21 mouse cellular contexts compared by ENCODE assay signal in genomic region chr17:90624591-90625266, GRCm38 (mm10).
A peak's percentile ranks its signal among the peaks of the same experiment; 100 is the strongest.
DNase-seq lines count a peak whose midpoint lies in the region; ATAC-seq lines count a peak whose summit lies in the region.
"Had no signal": no experiment of that assay in that cellular context is flagged by ENCODE, and none has a peak within 500 bp of the region (broad histone marks: within the 10 kb centered on the region; RNA-seq: fewer than 3 reads in every experiment).

No protein-coding gene starts in this region.

- 0 out of 2 replicates have a peak, but pooled peaks cover 2% of the 10 kb centered on the region for H3K4me1 ChIP-seq in midbrain, embryonic 12.5 days
- H3K4me1 ChIP-seq in midbrain, embryonic 15.5 days, result no peaks in the 10 kb centered on the region
- H3K4me1 ChIP-seq in forebrain, embryonic 16.5 days (replicated peaks; ENCODE audit: control insufficient read depth, insufficient read depth, low read length), result peaks cover 9% of the 10 kb centered on the region
- H3K4me1 ChIP-seq: kidney, embryonic 15.5 days; limb, embryonic 13.5 days; liver, embryonic 13.5 days had no signal

- WGBS in midbrain, embryonic 12.5 days, result 19% methylated on average over 1 of the region's 1 CpGs
- WGBS in midbrain, embryonic 15.5 days, result 10% methylated on average over 1 of the region's 1 CpGs
- 6% methylated on average over 1 of the region's 1 CpGs for WGBS in forebrain, embryonic 16.5 days

- H3K9ac ChIP-seq in midbrain, embryonic 12.5 days (replicated peaks), result no peak overlapping the region
- no peak overlapping the region for H3K9ac ChIP-seq in midbrain, embryonic 15.5 days
- H3K9ac ChIP-seq in forebrain, embryonic 16.5 days (replicated peaks; ENCODE audit: low read depth, low read length), result no peak overlapping the region
- H3K9ac ChIP-seq: kidney, embryonic 15.5 days; limb, embryonic 13.5 days; liver, embryonic 13.5 days; lung, embryonic 14.5 days; neural tube, embryonic 15.5 days had no signal

- H3K4me2 ChIP-seq in midbrain, embryonic 12.5 days (replicated peaks), result no peak overlapping the region
- H3K4me2 ChIP-seq in midbrain, embryonic 15.5 days, result no peak overlapping the region
- H3K4me2 ChIP-seq in forebrain, embryonic 16.5 days (ENCODE audit: low read length), result no peak overlapping the region
- H3K4me2 ChIP-seq: kidney, embryonic 15.5 days; limb, embryonic 13.5 days; liver, embryonic 13.5 days; lung, embryonic 14.5 days; neural tube, embryonic 15.5 days had no signal

- DNase-seq in adrenal gland, postnatal 14 days, result peak; percentile 6
- DNase-seq in adrenal gland, adult 18-20 months (ENCODE audit: low spot score in 2 of 2), result no peak
- DNase-seq in thymus, postnatal 14 days, result no peak
- no peak for DNase-seq in testis, postnatal 14 days (ENCODE audit: low spot score)
- no peak for DNase-seq in left cerebral cortex, adult 8-10 months (ENCODE audit: low spot score in 2 of 2)
- DNase-seq: cerebellum, adult 9-10 months; gastrocnemius, postnatal 14 days; heart, adult 18-20 months; heart, postnatal 4 days; kidney, postnatal 4 days; liver, embryonic 13.5 days; lung, embryonic 14.5 days; lung, postnatal 36 days; thymus, postnatal 36 days had no signal

- H3K27ac ChIP-seq in midbrain, embryonic 12.5 days (replicated peaks), result no peak overlapping the region
- H3K27ac ChIP-seq in midbrain, embryonic 15.5 days, result no peak overlapping the region
- H3K27ac ChIP-seq in forebrain, embryonic 16.5 days (ENCODE audit: low read length), result no peak overlapping the region
- H3K27ac ChIP-seq: kidney, embryonic 15.5 days; limb, embryonic 13.5 days; liver, embryonic 13.5 days; neural tube, embryonic 15.5 days had no signal

- no peaks in the 10 kb centered on the region for H3K36me3 ChIP-seq in midbrain, embryonic 12.5 days
- H3K36me3 ChIP-seq in midbrain, embryonic 15.5 days (replicated peaks), result no peaks in the 10 kb centered on the region
- H3K36me3 ChIP-seq in forebrain, embryonic 16.5 days (ENCODE audit: control insufficient read depth, insufficient read depth), result no peaks in the 10 kb centered on the region
- H3K36me3 ChIP-seq: kidney, embryonic 15.5 days; limb, embryonic 13.5 days; liver, embryonic 13.5 days; neural tube, embryonic 15.5 days had no signal

- H3K27me3 ChIP-seq in midbrain, embryonic 12.5 days, result no peaks in the 10 kb centered on the region
- H3K27me3 ChIP-seq in midbrain, embryonic 15.5 days (replicated peaks), result no peaks in the 10 kb centered on the region
- no peaks in the 10 kb centered on the region for H3K27me3 ChIP-seq in forebrain, embryonic 16.5 days (replicated peaks; ENCODE audit: control insufficient read depth, insufficient read depth, low read length)
- H3K27me3 ChIP-seq: kidney, embryonic 15.5 days; limb, embryonic 13.5 days; liver, embryonic 13.5 days; neural tube, embryonic 15.5 days had no signal

- peak; percentile 79 for ATAC-seq in midbrain, embryonic 12.5 days (ENCODE audit: low FRiP score, low read depth)
- ATAC-seq in midbrain, embryonic 15.5 days (replicated peaks), result no peak
- ATAC-seq in forebrain, embryonic 16.5 days, result peak; percentile 56
- ATAC-seq: intestine, embryonic 16.5 days had no signal

- H3K4me3 ChIP-seq in midbrain, embryonic 12.5 days, result no peak overlapping the region
- no peak overlapping the region for H3K4me3 ChIP-seq in midbrain, embryonic 15.5 days
- no peak overlapping the region for H3K4me3 ChIP-seq in forebrain, embryonic 16.5 days (replicated peaks; ENCODE audit: low read length)
- H3K4me3 ChIP-seq: kidney, embryonic 15.5 days; limb, embryonic 13.5 days; liver, embryonic 13.5 days; neural tube, embryonic 15.5 days had no signal

- no peaks in the 10 kb centered on the region for H3K9me3 ChIP-seq in midbrain, embryonic 12.5 days
- H3K9me3 ChIP-seq in midbrain, embryonic 15.5 days, result no peaks in the 10 kb centered on the region
- H3K9me3 ChIP-seq in forebrain, embryonic 16.5 days (ENCODE audit: control insufficient read depth, low read length), result no peaks in the 10 kb centered on the region
- H3K9me3 ChIP-seq: kidney, embryonic 15.5 days; limb, embryonic 13.5 days; liver, embryonic 13.5 days; neural tube, embryonic 15.5 days had no signal
